Mouse (Mus musculus) embryonic facial prominence, embryonic 12.5 days (tissue): ENCODE results near the gene Exoc2. TPM values are rescaled to one million over a fixed set of nuclear protein-coding genes. Genes with fewer than 3 reads are reported as not detected.

ENCODE experiments used
- ATAC-seq: fragments of 200-750 bp; cut with Nextera tagmentation; 2 replicates; pipeline ENCODE4 v1.8.0; 2017; ENCODE audit not compliant: insufficient number of reproducible peaks, insufficient read depth, low FRiP score, low TSS enrichment
- H3K27ac ChIP-seq: fragments of 300-500 bp; sonication (generic); 2 replicates; pipeline ENCODE4 v1.5.1; 2016; ENCODE audit warnings: mild to moderate bottlenecking
- H3K27me3 ChIP-seq: fragments of 300-500 bp; sonication (generic); 2 replicates; pipeline ENCODE4 v1.6.1; 2016; ENCODE audit warnings: mild to moderate bottlenecking, moderate library complexity
- H3K36me3 ChIP-seq: fragments of 300-500 bp; sonication (generic); 2 replicates; pipeline ENCODE4 v1.6.1; 2016; ENCODE audit warnings: mild to moderate bottlenecking
- H3K4me1 ChIP-seq: fragments of 300-500 bp; sonication (generic); 2 replicates; pipeline ENCODE4 v1.6.1; 2016
- H3K4me2 ChIP-seq: fragments of 300-500 bp; sonication (generic); replicated peaks from 2 replicates; pipeline ENCODE4 v1.6.1; 2016; ENCODE audit warnings: mild to moderate bottlenecking, moderate library complexity
- H3K4me3 ChIP-seq: fragments of 300-500 bp; sonication (generic); 2 replicates; pipeline ENCODE4 v1.5.1; 2016; ENCODE audit warnings: mild to moderate bottlenecking
- H3K9ac ChIP-seq: fragments of 300-500 bp; sonication (generic); 2 replicates; pipeline ENCODE4 v1.6.1; 2016; ENCODE audit warnings: mild to moderate bottlenecking, moderate library complexity
- H3K9me3 ChIP-seq: fragments of 300-500 bp; sonication (generic); 2 replicates; pipeline ENCODE4 v1.6.1; 2016; ENCODE audit warnings: mild to moderate bottlenecking, moderate library complexity
- WGBS: fragments of 180-500 bp; shearing (Covaris S2); methylation state at CpG from one replicate; pipeline ENCODE4 v1.1.7; 2016; 5-methylcytosine and 5-hydroxymethylcytosine counted together
- polyA plus RNA-seq: library from polyadenylated mRNA; unstranded; fragments of >200 nt; fragmentation: Nextera tagmentation; extraction: Ambion mirVana; gene quantifications from 2 replicates; pipeline ENCODE4 v1.2.1, GENCODE M21; 2016

Gene Exoc2
- polyA plus RNA-seq, 1 experiment from 2014 or later, result 40.8 TPM

GRCm38 (mm10) chr13:30787036-30787320 is 186.9 kb downstream of the Exoc2 start:
- H3K36me3 ChIP-seq, result no peaks in the 10 kb centered on the region
- ATAC-seq, result no peak
- H3K4me2 ChIP-seq, result no peak overlapping the region
- H3K9ac ChIP-seq, result no peak overlapping the region
- WGBS, result 39% methylated on average over 2 of the region's 2 CpGs
- H3K4me1 ChIP-seq, result peaks cover 11% of the 10 kb centered on the region
- H3K4me3 ChIP-seq, result no peak overlapping the region
- no peaks in the 10 kb centered on the region for H3K9me3 ChIP-seq
- no peak overlapping the region for H3K27ac ChIP-seq
- no peaks in the 10 kb centered on the region for H3K27me3 ChIP-seq

- Histone ChIP-seq H3K36me3 (no peaks in the 10 kb centered on the region), H3K4me3 (no peak overlapping the region), H3K4me2 (no peak overlapping the region), H3K27ac (no peak overlapping the region), H3K27me3 (no peaks in the 10 kb centered on the region), H3K9me3 (no peaks in the 10 kb centered on the region), H3K9ac (no peak overlapping the region), H3K4me1 (peaks cover 14% of the 10 kb centered on the region)
- ATAC-seq, result no peak
- 80% methylated on average over 5 of the region's 5 CpGs for WGBS
Measured at GRCm38 (mm10) chr13:30786235-30787035, 187.5 kb downstream of the Exoc2 start.

- no peak for ATAC-seq
- H3K36me3 ChIP-seq, result no peaks in the 10 kb centered on the region
- H3K27ac ChIP-seq, result no peak overlapping the region
- no peak overlapping the region for H3K9ac ChIP-seq
- H3K9me3 ChIP-seq, result no peaks in the 10 kb centered on the region
- WGBS, result 88% methylated on average over 4 of the region's 4 CpGs
- no peak overlapping the region for H3K4me2 ChIP-seq
- H3K27me3 ChIP-seq, result no peaks in the 10 kb centered on the region
- H3K4me3 ChIP-seq, result no peak overlapping the region
- H3K4me1 ChIP-seq, result peaks cover 14% of the 10 kb centered on the region
Measured at GRCm38 (mm10) chr13:30785423-30786040, 188.4 kb downstream of the Exoc2 start.

GRCm38 (mm10) chr13:30782419-30782818 is 191.5 kb downstream of the Exoc2 start:
- ATAC-seq, result no peak; the same call in 1 of the 2 replicates
- no peaks in the 10 kb centered on the region for H3K9me3 ChIP-seq
- no peak overlapping the region for H3K4me3 ChIP-seq
- H3K4me1 ChIP-seq, result peaks cover 14% of the 10 kb centered on the region
- no peak overlapping the region for H3K9ac ChIP-seq
- H3K27me3 ChIP-seq, result no peaks in the 10 kb centered on the region
- WGBS, result 24% methylated on average over 8 of the region's 8 CpGs
- no peak overlapping the region for H3K27ac ChIP-seq
- no peak overlapping the region for H3K4me2 ChIP-seq
- no peaks in the 10 kb centered on the region for H3K36me3 ChIP-seq

GRCm38 (mm10) chr13:30781905-30782304 is 192.0 kb downstream of the Exoc2 start:
- peaks cover 14% of the 10 kb centered on the region for H3K4me1 ChIP-seq
- 31% methylated on average over 2 of the region's 2 CpGs for WGBS
- no peak overlapping the region for H3K4me2 ChIP-seq
- no peaks in the 10 kb centered on the region for H3K36me3 ChIP-seq
- H3K4me3 ChIP-seq, result no peak overlapping the region
- no peak overlapping the region for H3K27ac ChIP-seq
- no peaks in the 10 kb centered on the region for H3K9me3 ChIP-seq
- no peak overlapping the region for H3K9ac ChIP-seq
- ATAC-seq, result no peak
- H3K27me3 ChIP-seq, result no peaks in the 10 kb centered on the region

- WGBS, result 57% methylated on average over 11 of the region's 11 CpGs
- Histone ChIP-seq H3K36me3 (no peaks in the 10 kb centered on the region), H3K27ac (no peak overlapping the region), H3K9me3 (no peaks in the 10 kb centered on the region), H3K9ac (no peak overlapping the region), H3K4me1 (peaks cover 10% of the 10 kb centered on the region), H3K4me2 (no peak overlapping the region), H3K27me3 (no peaks in the 10 kb centered on the region), H3K4me3 (no peak overlapping the region)
- ATAC-seq, result no peak
Measured at GRCm38 (mm10) chr13:30777678-30778179, 196.2 kb downstream of the Exoc2 start.

- ATAC-seq, result no peak
- Histone ChIP-seq H3K9ac (no peak overlapping the region), H3K36me3 (no peaks in the 10 kb centered on the region), H3K4me3 (no peak overlapping the region), H3K27ac (no peak overlapping the region), H3K4me1 (no peaks in the 10 kb centered on the region), H3K9me3 (no peaks in the 10 kb centered on the region), H3K27me3 (no peaks in the 10 kb centered on the region), H3K4me2 (no peak overlapping the region)
- WGBS, result 69% methylated on average over 2 of the region's 2 CpGs
Measured at GRCm38 (mm10) chr13:30776021-30776420, 197.9 kb downstream of the Exoc2 start.

- Histone ChIP-seq H3K4me2 (no peak overlapping the region), H3K36me3 (no peaks in the 10 kb centered on the region), H3K27me3 (no peaks in the 10 kb centered on the region), H3K4me3 (no peak overlapping the region), H3K4me1 (no peaks in the 10 kb centered on the region), H3K9me3 (no peaks in the 10 kb centered on the region), H3K9ac (no peak overlapping the region), H3K27ac (no peak overlapping the region)
- 77% methylated on average over 6 of the region's 6 CpGs for WGBS
- no peak for ATAC-seq
Measured at GRCm38 (mm10) chr13:30767477-30768127, 206.3 kb downstream of the Exoc2 start.

GRCm38 (mm10) chr13:30766636-30767476 is 207.0 kb downstream of the Exoc2 start:
- no peaks in the 10 kb centered on the region for H3K36me3 ChIP-seq
- ATAC-seq, result no peak
- no peaks in the 10 kb centered on the region for H3K9me3 ChIP-seq
- no peak overlapping the region for H3K27ac ChIP-seq
- no peak overlapping the region for H3K4me2 ChIP-seq
- H3K9ac ChIP-seq, result no peak overlapping the region
- H3K4me1 ChIP-seq, result no peaks in the 10 kb centered on the region
- H3K27me3 ChIP-seq, result no peaks in the 10 kb centered on the region
- WGBS, result 87% methylated on average over 5 of the region's 5 CpGs
- no peak overlapping the region for H3K4me3 ChIP-seq

GRCm38 (mm10) chr13:30765906-30766305 is 208.0 kb downstream of the Exoc2 start:
- ATAC-seq, result no peak
- 74% methylated on average over 5 of the region's 5 CpGs for WGBS
- H3K4me1 ChIP-seq, result no peaks in the 10 kb centered on the region
- no peak overlapping the region for H3K4me3 ChIP-seq
- H3K9ac ChIP-seq, result no peak overlapping the region
- no peaks in the 10 kb centered on the region for H3K27me3 ChIP-seq
- no peak overlapping the region for H3K27ac ChIP-seq
- H3K36me3 ChIP-seq, result no peaks in the 10 kb centered on the region
- no peaks in the 10 kb centered on the region for H3K9me3 ChIP-seq
- no peak overlapping the region for H3K4me2 ChIP-seq

GRCm38 (mm10) chr13:30764014-30764740 is 209.7 kb downstream of the Exoc2 start:
- H3K4me2 ChIP-seq, result no peak overlapping the region
- H3K9ac ChIP-seq, result no peak overlapping the region
- no peaks in the 10 kb centered on the region for H3K27me3 ChIP-seq
- H3K4me1 ChIP-seq, result no peaks in the 10 kb centered on the region
- 73% methylated on average over 8 of the region's 8 CpGs for WGBS
- H3K9me3 ChIP-seq, result no peaks in the 10 kb centered on the region
- no peak overlapping the region for H3K27ac ChIP-seq
- no peak for ATAC-seq
- H3K36me3 ChIP-seq, result no peaks in the 10 kb centered on the region
- no peak overlapping the region for H3K4me3 ChIP-seq
